Mouse (Mus musculus) adrenal gland, postnatal 14 days (tissue): ENCODE measurements around the gene Tmem56. TPM values are rescaled to one million over a fixed set of nuclear protein-coding genes. Genes with fewer than 3 reads are reported as not detected.
A peak's percentile ranks its signal among the peaks of the same experiment; 100 is the strongest.

ENCODE experiments used
- DNase-seq: peaks from one replicate; pipeline ENCODE4 v3.0.0; 2021; ENCODE audit warnings: mixed read lengths
- total RNA-seq: library from RNA; stranded (reverse); gene quantifications from 2 replicates; pipeline ENCODE4 v1.2.3, GENCODE M21; 2021

Tmem56 gene
- total RNA-seq, 1 experiment from 2014 or later = 35.0 TPM

- DNase-seq = no peak
Observed at GRCm38 (mm10) chr3:121239096-121239495, 43.8 kb downstream of the Tmem56 start.

GRCm38 (mm10) chr3:121224763-121225162 lies 58.1 kb downstream of the Tmem56 start:
- DNase-seq = no peak

- DNase-seq = no peak
Observed at GRCm38 (mm10) chr3:121224185-121224584, 58.7 kb downstream of the Tmem56 start.

GRCm38 (mm10) chr3:121221987-121222386 lies 60.9 kb downstream of the Tmem56 start:
- no peak for DNase-seq

- peak; percentile 55 for DNase-seq
Observed at GRCm38 (mm10) chr3:121217011-121217410, 65.9 kb downstream of the Tmem56 start.

GRCm38 (mm10) chr3:121213501-121213900 lies 69.4 kb downstream of the Tmem56 start:
- DNase-seq = no peak

GRCm38 (mm10) chr3:121212156-121212555 lies 70.7 kb downstream of the Tmem56 start:
- DNase-seq = peak; percentile 33

GRCm38 (mm10) chr3:121208994-121209393 lies 73.9 kb downstream of the Tmem56 start:
- no peak for DNase-seq

GRCm38 (mm10) chr3:121206202-121206882 lies 76.6 kb downstream of the Tmem56 start:
- no peak for DNase-seq

GRCm38 (mm10) chr3:121202638-121203037 lies 80.3 kb downstream of the Tmem56 start:
- no peak for DNase-seq

GRCm38 (mm10) chr3:121201012-121201747 lies 81.7 kb downstream of the Tmem56 start:
- DNase-seq = no peak

- no peak for DNase-seq
Observed at GRCm38 (mm10) chr3:121189199-121189598, 93.7 kb downstream of the Tmem56 start.

- no peak for DNase-seq
Observed at GRCm38 (mm10) chr3:121187510-121187909, 95.4 kb downstream of the Tmem56 start.

- no peak for DNase-seq
Observed at GRCm38 (mm10) chr3:121186925-121187324, 96.0 kb downstream of the Tmem56 start.

GRCm38 (mm10) chr3:121185197-121185596 lies 97.7 kb downstream of the Tmem56 start:
- no peak for DNase-seq

GRCm38 (mm10) chr3:121176011-121176410 lies 106.9 kb downstream of the Tmem56 start:
- no peak for DNase-seq

- peak; percentile 43 for DNase-seq
Observed at GRCm38 (mm10) chr3:121174248-121174945, 108.5 kb downstream of the Tmem56 start.

- no peak for DNase-seq
Observed at GRCm38 (mm10) chr3:121172718-121173117, 110.2 kb downstream of the Tmem56 start.

- DNase-seq = no peak
Observed at GRCm38 (mm10) chr3:121171872-121172265, 111.0 kb downstream of the Tmem56 start.

GRCm38 (mm10) chr3:121171243-121171871 lies 111.5 kb downstream of the Tmem56 start, which contains the start of gene Rwdd3:
Gene Rwdd3, minus strand, starts transcription at chr3:121171695.
- DNase-seq = peak; percentile 96

- DNase-seq = no peak
Observed at GRCm38 (mm10) chr3:121170631-121171030, 112.3 kb downstream of the Tmem56 start.
